Mouse (Mus musculus): Measurements from ENCODE around the gene Rasgrp3. TPM values are rescaled to one million over a fixed set of nuclear protein-coding genes. Genes with fewer than 3 reads are reported as not detected.

Rasgrp3 gene
- polyA plus RNA-seq, 1 experiment from 2014 or later: 5.2 TPM

GRCm38 (mm10) chr17:75439062-75439461 lies 3.4 kb downstream of the Rasgrp3 start:
- Histone ChIP-seq H3K27me3 (ENCODE audit: control insufficient read depth, insufficient read depth, low read length) (no peaks in the 10 kb centered on the region), H3K4me3 (ENCODE audit: low read depth, low read length) (no peak overlapping the region), H3K36me3 (ENCODE audit: control insufficient read depth, insufficient read depth, low read length) (no peaks in the 10 kb centered on the region), H3K4me1 (replicated peaks; ENCODE audit: control insufficient read depth, insufficient read depth) (no peaks in the 10 kb centered on the region), H3K27ac (replicated peaks) (no peak overlapping the region), H3K4me2 (replicated peaks; ENCODE audit: low read depth) (no peak overlapping the region), H3K9me3 (ENCODE audit: control insufficient read depth, low read length) (no peaks in the 10 kb centered on the region), H3K9ac (ENCODE audit: low read length) (no peak overlapping the region)
- ATAC-seq (ENCODE audit: low FRiP score, low TSS enrichment): no peak
- 83% methylated on average over 14 of the region's 14 CpGs for WGBS
- no peak for DNase-seq (ENCODE audit: low spot score)
- no peak for TF ChIP-seq EP300 (optimal IDR thresholded peaks at IDR 0.05)
- TF ChIP-seq CTCF (IDR thresholded peaks at IDR 0.05; ENCODE audit: low read depth): no peak

GRCm38 (mm10) chr17:75440619-75441018 lies 4.9 kb downstream of the Rasgrp3 start:
- no peak overlapping the region for H3K4me2 ChIP-seq (replicated peaks; ENCODE audit: low read depth)
- WGBS: 56% methylated on average over 7 of the region's 7 CpGs
- H3K36me3 ChIP-seq (ENCODE audit: control insufficient read depth, insufficient read depth, low read length): no peaks in the 10 kb centered on the region
- no peak overlapping the region for H3K4me3 ChIP-seq (ENCODE audit: low read depth, low read length)
- no peaks in the 10 kb centered on the region for H3K27me3 ChIP-seq (ENCODE audit: control insufficient read depth, insufficient read depth, low read length)
- DNase-seq (ENCODE audit: low spot score) (no peak), ATAC-seq (ENCODE audit: low FRiP score, low TSS enrichment) (no peak)
- H3K9ac ChIP-seq (ENCODE audit: low read length): no peak overlapping the region
- H3K27ac ChIP-seq (replicated peaks): no peak overlapping the region
- TF ChIP-seq EP300 (optimal IDR thresholded peaks at IDR 0.05) (no peak), CTCF (IDR thresholded peaks at IDR 0.05; ENCODE audit: low read depth) (no peak)
- H3K4me1 ChIP-seq (replicated peaks; ENCODE audit: control insufficient read depth, insufficient read depth): no peaks in the 10 kb centered on the region
- no peaks in the 10 kb centered on the region for H3K9me3 ChIP-seq (ENCODE audit: control insufficient read depth, low read length)

- H3K4me3 ChIP-seq (ENCODE audit: low read depth, low read length): no peak overlapping the region
- H3K27me3 ChIP-seq (ENCODE audit: control insufficient read depth, insufficient read depth, low read length): no peaks in the 10 kb centered on the region
- no peak for ATAC-seq (ENCODE audit: low FRiP score, low TSS enrichment)
- 57% methylated on average over 5 of the region's 5 CpGs for WGBS
- TF ChIP-seq EP300 (optimal IDR thresholded peaks at IDR 0.05) (no peak), CTCF (IDR thresholded peaks at IDR 0.05; ENCODE audit: low read depth) (no peak)
- no peaks in the 10 kb centered on the region for H3K36me3 ChIP-seq (ENCODE audit: control insufficient read depth, insufficient read depth, low read length)
- no peak for DNase-seq (ENCODE audit: low spot score)
- H3K9ac ChIP-seq (ENCODE audit: low read length): no peak overlapping the region
- H3K27ac ChIP-seq (replicated peaks): no peak overlapping the region
- H3K4me1 ChIP-seq (replicated peaks; ENCODE audit: control insufficient read depth, insufficient read depth): no peaks in the 10 kb centered on the region
- no peaks in the 10 kb centered on the region for H3K9me3 ChIP-seq (ENCODE audit: control insufficient read depth, low read length)
- no peak overlapping the region for H3K4me2 ChIP-seq (replicated peaks; ENCODE audit: low read depth)
Measured at GRCm38 (mm10) chr17:75441260-75441830, 5.6 kb downstream of the Rasgrp3 start.

GRCm38 (mm10) chr17:75442352-75442751 lies 6.7 kb downstream of the Rasgrp3 start:
- Histone ChIP-seq H3K4me2 (replicated peaks; ENCODE audit: low read depth) (no peak overlapping the region), H3K9me3 (ENCODE audit: control insufficient read depth, low read length) (no peaks in the 10 kb centered on the region), H3K4me1 (replicated peaks; ENCODE audit: control insufficient read depth, insufficient read depth) (no peaks in the 10 kb centered on the region), H3K36me3 (ENCODE audit: control insufficient read depth, insufficient read depth, low read length) (no peaks in the 10 kb centered on the region), H3K27me3 (ENCODE audit: control insufficient read depth, insufficient read depth, low read length) (no peaks in the 10 kb centered on the region), H3K9ac (ENCODE audit: low read length) (no peak overlapping the region), H3K4me3 (ENCODE audit: low read depth, low read length) (no peak overlapping the region), H3K27ac (replicated peaks) (no peak overlapping the region)
- TF ChIP-seq CTCF (IDR thresholded peaks at IDR 0.05; ENCODE audit: low read depth): no peak
- no peak for TF ChIP-seq EP300 (optimal IDR thresholded peaks at IDR 0.05)
- ATAC-seq (ENCODE audit: low FRiP score, low TSS enrichment) (no peak), DNase-seq (ENCODE audit: low spot score) (no peak)
- 92% methylated on average over 8 of the region's 8 CpGs for WGBS

GRCm38 (mm10) chr17:75443064-75443621 lies 7.4 kb downstream of the Rasgrp3 start:
- Histone ChIP-seq H3K27me3 (ENCODE audit: control insufficient read depth, insufficient read depth, low read length) (no peaks in the 10 kb centered on the region), H3K36me3 (ENCODE audit: control insufficient read depth, insufficient read depth, low read length) (no peaks in the 10 kb centered on the region), H3K4me1 (replicated peaks; ENCODE audit: control insufficient read depth, insufficient read depth) (no peaks in the 10 kb centered on the region), H3K4me2 (replicated peaks; ENCODE audit: low read depth) (no peak overlapping the region), H3K9ac (ENCODE audit: low read length) (no peak overlapping the region), H3K27ac (replicated peaks) (no peak overlapping the region), H3K9me3 (ENCODE audit: control insufficient read depth, low read length) (no peaks in the 10 kb centered on the region), H3K4me3 (ENCODE audit: low read depth, low read length) (no peak overlapping the region)
- no peak for ATAC-seq (ENCODE audit: low FRiP score, low TSS enrichment)
- WGBS: 64% methylated on average over 5 of the region's 6 CpGs
- DNase-seq (ENCODE audit: low spot score): no peak
- TF ChIP-seq EP300 (optimal IDR thresholded peaks at IDR 0.05) (no peak), CTCF (IDR thresholded peaks at IDR 0.05; ENCODE audit: low read depth) (no peak)

GRCm38 (mm10) chr17:75448257-75448656 lies 12.6 kb downstream of the Rasgrp3 start:
- Histone ChIP-seq H3K27me3 (ENCODE audit: control insufficient read depth, insufficient read depth, low read length) (no peaks in the 10 kb centered on the region), H3K27ac (replicated peaks) (no peak overlapping the region), H3K4me2 (replicated peaks; ENCODE audit: low read depth) (no peak overlapping the region), H3K9me3 (ENCODE audit: control insufficient read depth, low read length) (no peaks in the 10 kb centered on the region), H3K4me1 (replicated peaks; ENCODE audit: control insufficient read depth, insufficient read depth) (no peaks in the 10 kb centered on the region), H3K4me3 (ENCODE audit: low read depth, low read length) (no peak overlapping the region), H3K9ac (ENCODE audit: low read length) (no peak overlapping the region), H3K36me3 (ENCODE audit: control insufficient read depth, insufficient read depth, low read length) (no peaks in the 10 kb centered on the region)
- TF ChIP-seq CTCF (IDR thresholded peaks at IDR 0.05; ENCODE audit: low read depth) (no peak), EP300 (optimal IDR thresholded peaks at IDR 0.05) (no peak)
- DNase-seq (ENCODE audit: low spot score) (no peak), ATAC-seq (ENCODE audit: low FRiP score, low TSS enrichment) (no peak)
- WGBS: 95% methylated on average over 3 of the region's 3 CpGs
